Mouse (Mus musculus): Measurements from ENCODE around the gene Rnf38. TPM values are rescaled to one million over a fixed set of nuclear protein-coding genes. Genes with fewer than 3 reads are reported as not detected.

The Rnf38 gene
- polyA plus RNA-seq, 1 experiment from 2014 or later: 9.1 TPM

GRCm38 (mm10) chr4:44167397-44168121, 66.0 kb downstream of the Rnf38 start:
- peak; percentile 82 for DNase-seq
- ATAC-seq (ENCODE audit: low read depth): peak; percentile 87
- Histone ChIP-seq H3K4me1 (replicated peaks) (peaks cover 52% of the 10 kb centered on the region), H3K4me3 (replicated peaks) (peak overlapping the region; percentile 83), H3K27me3 (no peaks in the 10 kb centered on the region), H3K4me2 (peak overlapping the region; percentile 80), H3K27ac (peak overlapping the region; percentile 98), H3K9ac (peak overlapping the region; percentile 93), H3K9me3 (replicated peaks) (no peaks in the 10 kb centered on the region), H3K36me3 (no peaks in the 10 kb centered on the region)
- WGBS (ENCODE audit: insufficient replicate concordance): under 1% methylated on average over 91 of the region's 95 CpGs

- Histone ChIP-seq H3K9me3 (replicated peaks) (no peaks in the 10 kb centered on the region), H3K36me3 (no peaks in the 10 kb centered on the region), H3K9ac (peak overlapping the region; percentile 93), H3K27me3 (no peaks in the 10 kb centered on the region), H3K4me1 (replicated peaks) (peaks cover 59% of the 10 kb centered on the region), H3K4me3 (replicated peaks) (peak overlapping the region; percentile 83), H3K27ac (peak overlapping the region; percentile 98), H3K4me2 (peak overlapping the region; percentile 80)
- ATAC-seq (ENCODE audit: low read depth): no peak
- DNase-seq: no peak
- 2% methylated on average over 20 of the region's 20 CpGs for WGBS (ENCODE audit: insufficient replicate concordance)
Observed at GRCm38 (mm10) chr4:44166702-44167396, 66.7 kb downstream of the Rnf38 start.

DNA sequence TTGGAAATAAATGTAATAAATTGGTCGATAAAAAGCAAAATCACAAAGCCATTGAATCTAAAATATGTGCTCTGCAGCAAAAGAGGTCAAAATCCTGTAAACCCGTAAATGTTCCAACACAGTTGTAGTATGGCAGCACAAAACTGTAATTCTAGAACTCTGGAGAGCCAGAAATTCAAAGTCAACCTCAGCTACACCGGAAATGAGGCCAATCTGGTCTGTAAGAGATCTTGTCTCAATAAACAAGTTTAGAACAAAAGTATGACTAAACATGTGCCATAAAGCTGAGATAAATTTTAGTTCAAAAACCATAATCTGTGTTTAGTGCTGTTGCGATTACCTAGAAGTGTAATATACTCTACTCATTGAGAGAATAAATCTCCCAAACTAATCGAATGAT, 69.0 kb downstream of the Rnf38 start:
- ATAC-seq (ENCODE audit: low read depth) (no peak), DNase-seq (no peak)
- Histone ChIP-seq H3K27ac (no peak overlapping the region), H3K4me3 (replicated peaks) (no peak overlapping the region), H3K4me2 (no peak overlapping the region), H3K4me1 (replicated peaks) (peaks cover 68% of the 10 kb centered on the region), H3K36me3 (no peaks in the 10 kb centered on the region), H3K27me3 (no peaks in the 10 kb centered on the region), H3K9me3 (replicated peaks) (no peaks in the 10 kb centered on the region), H3K9ac (no peak overlapping the region)
- 74% methylated on average over 5 of the region's 5 CpGs for WGBS (ENCODE audit: insufficient replicate concordance)

DNA sequence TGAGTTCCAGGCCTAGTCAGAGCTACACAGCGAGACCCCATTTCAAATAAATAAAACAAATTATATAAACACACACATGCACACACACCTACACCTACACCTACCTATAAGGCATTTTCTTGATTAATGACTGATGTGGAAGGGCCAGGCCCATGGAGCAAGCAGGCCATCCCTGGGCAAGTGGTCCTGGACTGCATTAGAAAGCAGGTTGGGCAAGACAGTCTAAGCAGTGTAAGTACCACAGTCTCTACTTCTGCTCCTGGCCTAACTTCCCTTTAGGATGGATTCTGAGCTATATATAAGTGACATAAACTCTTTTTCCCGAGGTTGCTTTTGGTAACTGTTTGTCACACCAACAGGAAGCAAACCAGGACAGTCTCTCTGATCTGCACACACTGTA, 70.6 kb downstream of the Rnf38 start:
- H3K4me3 ChIP-seq (replicated peaks): no peak overlapping the region
- ATAC-seq (ENCODE audit: low read depth): no peak

DNA sequence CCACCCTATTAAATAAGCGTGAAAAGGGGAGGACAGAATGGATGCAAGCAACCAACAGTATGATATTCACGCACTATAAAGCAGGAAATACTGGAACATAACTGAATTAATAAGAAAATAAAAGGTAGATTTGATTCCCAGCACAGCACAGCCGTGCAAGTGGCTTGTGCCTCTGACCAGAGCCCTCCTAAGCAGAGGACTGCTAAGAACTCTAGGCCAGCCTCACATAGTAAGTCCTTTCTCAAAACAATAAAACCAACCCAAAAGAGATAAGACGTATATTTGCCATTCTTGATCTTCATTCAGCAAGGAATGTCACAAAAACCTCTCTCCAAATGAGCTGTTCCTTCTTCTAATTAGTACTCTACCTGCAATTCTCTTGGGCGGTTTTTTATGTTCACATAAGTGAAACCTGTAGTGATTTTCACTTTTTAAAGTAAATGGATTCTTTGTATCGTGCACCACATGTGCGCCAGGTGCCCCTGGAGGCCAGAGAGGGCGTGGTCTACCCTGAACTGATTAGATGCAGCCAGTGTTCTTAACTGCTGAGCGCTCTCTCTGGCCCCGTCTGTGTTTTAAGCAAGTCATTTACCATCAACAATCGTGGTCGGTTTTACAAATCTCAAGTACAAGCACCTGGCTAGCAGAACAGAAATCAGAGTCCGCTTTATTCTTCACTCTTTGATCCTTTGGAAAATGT, 72.4 kb downstream of the Rnf38 start:
- peaks cover 59% of the 10 kb centered on the region for H3K4me1 ChIP-seq (replicated peaks)
- H3K4me2 ChIP-seq: peak overlapping the region; percentile 14; the same call in 1 of the 2 replicates
- peak; percentile 39 for DNase-seq
- H3K36me3 ChIP-seq: no peaks in the 10 kb centered on the region
- H3K9ac ChIP-seq: no peak overlapping the region
- no peaks in the 10 kb centered on the region for H3K9me3 ChIP-seq (replicated peaks)
- H3K4me3 ChIP-seq (replicated peaks): no peak overlapping the region
- WGBS (ENCODE audit: insufficient replicate concordance): 41% methylated on average over 13 of the region's 13 CpGs
- no peaks in the 10 kb centered on the region for H3K27me3 ChIP-seq
- H3K27ac ChIP-seq: no peak overlapping the region
- peak; percentile 81 for ATAC-seq (ENCODE audit: low read depth)

More for the DNA sequence above, 70.6 kb downstream of the Rnf38 start:
- no peaks in the 10 kb centered on the region for H3K36me3 ChIP-seq
- H3K4me2 ChIP-seq: no peak overlapping the region
- no peak for DNase-seq
- H3K9me3 ChIP-seq (replicated peaks): no peaks in the 10 kb centered on the region
- peaks cover 56% of the 10 kb centered on the region for H3K4me1 ChIP-seq (replicated peaks)
- H3K9ac ChIP-seq: peak overlapping the region; percentile 0; the same call in 1 of the 2 replicates
- no peak overlapping the region for H3K27ac ChIP-seq
- H3K27me3 ChIP-seq: no peaks in the 10 kb centered on the region
- 53% methylated on average over 2 of the region's 2 CpGs for WGBS (ENCODE audit: insufficient replicate concordance)

DNA sequence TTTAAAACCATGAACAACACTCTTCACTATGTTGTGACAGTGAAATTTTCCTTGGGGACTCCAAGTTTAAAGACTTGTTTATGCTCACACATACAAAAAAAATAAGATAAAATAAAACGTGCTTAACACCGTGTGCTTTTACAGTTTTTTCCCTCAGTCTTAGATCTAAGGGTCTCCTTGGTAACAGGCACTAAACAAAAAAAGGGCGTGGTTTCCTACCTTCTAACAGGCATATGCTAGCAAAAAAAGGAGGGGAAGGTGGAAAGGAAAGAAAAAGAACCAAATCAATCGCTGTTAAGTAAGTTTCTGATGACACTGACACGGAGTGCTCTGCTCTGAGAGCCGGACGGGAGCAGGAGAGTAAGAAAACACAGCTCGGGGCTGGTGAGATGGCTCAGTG, 73.8 kb downstream of the Rnf38 start:
- Histone ChIP-seq H3K9me3 (replicated peaks) (no peaks in the 10 kb centered on the region), H3K27me3 (no peaks in the 10 kb centered on the region), H3K9ac (no peak overlapping the region), H3K36me3 (no peaks in the 10 kb centered on the region), H3K4me2 (no peak overlapping the region), H3K27ac (no peak overlapping the region), H3K4me3 (replicated peaks) (no peak overlapping the region), H3K4me1 (replicated peaks) (peaks cover 60% of the 10 kb centered on the region)
- no peak for DNase-seq
- 56% methylated on average over 8 of the region's 8 CpGs for WGBS (ENCODE audit: insufficient replicate concordance)
- no peak for ATAC-seq (ENCODE audit: low read depth)

- H3K36me3 ChIP-seq: peaks cover 7% of the 10 kb centered on the region
- no peak for DNase-seq
- H3K9me3 ChIP-seq (replicated peaks): no peaks in the 10 kb centered on the region
- no peak overlapping the region for H3K4me3 ChIP-seq (replicated peaks)
- 0 out of 2 replicates have a peak overlapping the region, but pooled peaks have one; percentile 2 for H3K27ac ChIP-seq
- H3K9ac ChIP-seq: no peak overlapping the region
- no peak overlapping the region for H3K4me2 ChIP-seq
- 45% methylated on average over 6 of the region's 6 CpGs for WGBS (ENCODE audit: insufficient replicate concordance)
- H3K27me3 ChIP-seq: no peaks in the 10 kb centered on the region
- H3K4me1 ChIP-seq (replicated peaks): peaks cover 38% of the 10 kb centered on the region
- ATAC-seq (ENCODE audit: low read depth): no peak
Observed at GRCm38 (mm10) chr4:44156481-44156880, 77.1 kb downstream of the Rnf38 start.

- 18% methylated on average over 4 of the region's 4 CpGs for WGBS (ENCODE audit: insufficient replicate concordance)
- peak overlapping the region; percentile 37 for H3K4me2 ChIP-seq
- no peak overlapping the region for H3K4me3 ChIP-seq (replicated peaks)
- H3K9ac ChIP-seq: 0 out of 2 replicates have a peak overlapping the region, but pooled peaks have one; percentile 26
- ATAC-seq (ENCODE audit: low read depth) (peak; percentile 76), DNase-seq (peak; percentile 18)
- peaks cover 20% of the 10 kb centered on the region for H3K36me3 ChIP-seq
- no peaks in the 10 kb centered on the region for H3K9me3 ChIP-seq (replicated peaks)
- no peaks in the 10 kb centered on the region for H3K27me3 ChIP-seq
- H3K4me1 ChIP-seq (replicated peaks): peaks cover 27% of the 10 kb centered on the region
- H3K27ac ChIP-seq: peak overlapping the region; percentile 56
Observed at GRCm38 (mm10) chr4:44154884-44155283, 78.7 kb downstream of the Rnf38 start.

GRCm38 (mm10) chr4:44152904-44153303, 80.7 kb downstream of the Rnf38 start:
- H3K4me2 ChIP-seq: no peak overlapping the region
- H3K27me3 ChIP-seq: no peaks in the 10 kb centered on the region
- H3K4me3 ChIP-seq (replicated peaks): no peak overlapping the region
- no peak overlapping the region for H3K27ac ChIP-seq
- no peaks in the 10 kb centered on the region for H3K9me3 ChIP-seq (replicated peaks)
- peaks cover 34% of the 10 kb centered on the region for H3K36me3 ChIP-seq
- H3K4me1 ChIP-seq (replicated peaks): peaks cover 26% of the 10 kb centered on the region
- DNase-seq: no peak
- no peak for ATAC-seq (ENCODE audit: low read depth)
- no peak overlapping the region for H3K9ac ChIP-seq
- WGBS (ENCODE audit: insufficient replicate concordance): 79% methylated on average over 4 of the region's 4 CpGs

- Histone ChIP-seq H3K36me3 (peaks cover 65% of the 10 kb centered on the region), H3K27me3 (no peaks in the 10 kb centered on the region), H3K4me1 (replicated peaks) (no peaks in the 10 kb centered on the region), H3K9ac (no peak overlapping the region), H3K9me3 (replicated peaks) (no peaks in the 10 kb centered on the region), H3K4me3 (replicated peaks) (no peak overlapping the region), H3K4me2 (no peak overlapping the region), H3K27ac (no peak overlapping the region)
- ATAC-seq (ENCODE audit: low read depth): no peak
- WGBS (ENCODE audit: insufficient replicate concordance): 77% methylated on average over 12 of the region's 12 CpGs
- no peak for DNase-seq
Observed at GRCm38 (mm10) chr4:44126805-44127204, 106.8 kb downstream of the Rnf38 start.
